Mouse (Mus musculus) T-helper 1 cell (primary cell): ENCODE measurements around the gene Mpig6b.

Experiments
- in situ Hi-C: fragments of 300-600 bp; cut with MboI, MseI; formaldehyde crosslinking; loops from one replicate; pipeline ENCODE4 v1.15.1; 2025; ENCODE audit warnings: high pct_unique_total_duplicates

Gene Mpig6b

DNA sequence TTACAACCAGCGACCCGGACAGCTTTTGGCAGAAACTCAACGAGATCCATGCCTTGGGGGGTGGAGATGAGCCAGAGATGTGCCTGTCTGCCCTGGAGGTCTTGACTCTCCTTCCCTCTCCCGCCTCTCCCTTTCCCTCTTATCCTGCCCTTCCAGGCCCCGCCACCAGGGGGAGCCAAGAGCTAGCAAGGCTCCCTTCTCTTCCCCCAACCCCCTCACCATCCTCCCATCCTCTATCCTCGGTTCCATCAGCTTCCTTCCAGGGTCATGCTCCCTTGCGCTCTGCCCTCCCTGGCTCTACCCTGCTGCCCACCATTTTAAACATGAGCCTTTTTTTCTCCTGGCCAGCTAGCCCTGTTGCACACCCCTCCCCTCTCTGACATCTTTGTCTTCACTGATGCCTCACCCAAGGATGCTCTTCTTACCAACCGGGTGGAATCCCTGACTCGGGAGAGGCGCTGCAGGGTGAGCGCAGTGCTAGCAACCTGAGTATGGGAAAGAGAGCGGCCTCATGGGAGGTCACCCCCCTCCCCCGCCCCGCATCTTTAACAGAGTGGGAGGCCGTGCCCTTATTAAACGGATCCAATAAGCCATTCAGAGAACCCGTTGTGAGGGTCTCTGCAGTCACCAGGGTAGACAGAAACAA, 44.7 kb downstream of the Mpig6b start:
- in situ Hi-C loops = loop anchor here (5.0 kb wide), 1 partner anchor 41 kb away; no protein-coding TSS in a partner anchor

- in situ Hi-C loops = loop anchor here (5.0 kb wide), 1 partner anchor 42 kb away; no protein-coding TSS in a partner anchor
These were observed 45.4 kb downstream of the Mpig6b start for GRCm38 (mm10) chr17:35020551-35020950.

- in situ Hi-C loops = loop anchor here (5.0 kb wide), 1 partner anchor 42 kb away; no protein-coding TSS in a partner anchor
These were observed 46.1 kb downstream of the Mpig6b start for GRCm38 (mm10) chr17:35019894-35020293.

DNA sequence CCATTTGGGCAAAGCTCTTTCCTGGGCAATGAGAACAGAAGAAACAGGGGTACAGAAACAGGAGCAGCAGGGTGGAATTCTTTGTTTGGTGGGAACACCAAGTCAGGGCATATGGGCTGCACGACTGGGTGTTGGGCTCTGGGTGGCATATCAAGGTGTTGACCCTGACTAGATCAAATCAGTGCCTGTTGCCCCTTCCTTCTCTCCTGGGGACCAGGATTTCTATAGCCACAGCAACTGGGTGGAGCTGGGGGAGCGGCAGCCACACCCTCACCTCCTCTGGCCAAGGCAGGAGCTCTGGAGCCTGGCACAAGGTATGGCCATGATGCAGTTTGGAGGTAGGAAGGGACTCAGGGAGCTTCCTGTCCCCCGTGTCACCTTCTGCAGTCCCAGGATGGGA, 47.8 kb downstream of the Mpig6b start:
- in situ Hi-C loops = no loop called here

DNA sequence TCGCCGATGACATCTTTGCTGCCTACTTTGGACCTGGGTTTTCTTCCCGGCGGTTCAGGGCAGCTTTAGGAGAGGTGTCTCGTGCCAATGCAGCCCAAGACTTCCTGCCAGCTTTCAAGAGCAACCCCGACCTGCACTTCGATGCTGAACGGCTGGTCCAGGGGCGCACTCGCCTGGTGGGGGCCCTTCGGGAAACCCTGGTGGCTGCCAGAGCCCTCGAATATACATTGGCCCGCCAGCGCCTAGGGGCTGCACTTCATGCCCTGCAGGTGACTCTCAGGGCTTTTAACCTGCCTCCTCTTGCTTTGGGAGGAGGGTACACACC, 48.3 kb downstream of the Mpig6b start:
- in situ Hi-C loops = no loop called here

- in situ Hi-C loops = no loop called here
These were observed 48.9 kb downstream of the Mpig6b start for GRCm38 (mm10) chr17:35016791-35017705.

GRCm38 (mm10) chr17:35016376-35016775, 49.6 kb downstream of the Mpig6b start, which contains the start of gene Vwa7:
TSS of gene Vwa7 (plus strand) at chr17:35016579.
- in situ Hi-C loops = no loop called here

DNA sequence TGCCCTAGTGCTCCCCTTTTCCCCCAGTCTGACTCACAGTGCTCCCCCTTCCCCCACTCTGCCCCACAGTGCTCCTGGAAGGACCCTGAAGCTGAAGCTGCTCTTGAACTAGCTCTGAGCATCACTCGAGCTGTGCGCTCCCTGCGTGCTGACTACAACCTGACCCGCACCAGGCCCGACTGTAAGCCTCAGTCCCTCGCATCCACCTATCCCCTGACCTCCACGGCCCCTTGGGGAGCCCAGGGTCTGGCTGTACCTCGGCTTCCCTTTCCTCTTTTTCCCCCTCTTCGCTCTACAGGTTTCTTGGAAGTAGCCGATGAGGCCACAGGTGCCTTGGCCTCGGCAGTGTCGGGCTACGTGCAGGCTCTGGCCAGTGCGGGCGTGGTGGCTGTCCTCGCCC, 50.7 kb downstream of the Mpig6b start:
- in situ Hi-C loops = no loop called here

DNA sequence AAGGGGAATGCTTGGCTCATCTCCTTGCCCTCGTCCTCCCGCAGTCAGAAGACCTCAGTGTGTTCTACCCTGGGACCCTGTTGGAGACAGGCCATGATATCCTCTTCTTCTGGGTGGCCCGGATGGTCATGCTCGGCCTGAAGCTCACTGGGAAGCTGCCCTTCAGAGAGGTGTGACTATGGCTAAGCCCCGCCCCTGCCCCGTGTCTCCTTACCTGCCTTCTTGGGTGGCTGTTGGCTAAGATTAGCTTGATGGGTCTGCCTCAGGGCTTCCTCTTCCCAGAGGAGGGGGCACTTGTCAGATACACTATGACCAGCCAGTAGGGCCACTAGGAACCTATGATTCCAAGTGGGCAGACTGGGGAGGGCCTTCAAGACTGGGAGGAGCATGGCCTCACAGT, 52.8 kb downstream of the Mpig6b start:
- in situ Hi-C loops = no loop called here
